Mouse (Mus musculus) ovary, adult 18-20 months (tissue): Measurements from ENCODE around the gene Fhl3.

Source experiments
- DNase-seq: peaks from one replicate; pipeline ENCODE4 v3.0.0; 2022; ENCODE audit warnings: low spot score, mixed read lengths

The Fhl3 gene

GRCm38 (mm10) chr4:124700248-124700971 is at the start of gene Fhl3:
Fhl3 (plus strand) TSS chr4:124700701.
- DNase-seq: no peak

DNA sequence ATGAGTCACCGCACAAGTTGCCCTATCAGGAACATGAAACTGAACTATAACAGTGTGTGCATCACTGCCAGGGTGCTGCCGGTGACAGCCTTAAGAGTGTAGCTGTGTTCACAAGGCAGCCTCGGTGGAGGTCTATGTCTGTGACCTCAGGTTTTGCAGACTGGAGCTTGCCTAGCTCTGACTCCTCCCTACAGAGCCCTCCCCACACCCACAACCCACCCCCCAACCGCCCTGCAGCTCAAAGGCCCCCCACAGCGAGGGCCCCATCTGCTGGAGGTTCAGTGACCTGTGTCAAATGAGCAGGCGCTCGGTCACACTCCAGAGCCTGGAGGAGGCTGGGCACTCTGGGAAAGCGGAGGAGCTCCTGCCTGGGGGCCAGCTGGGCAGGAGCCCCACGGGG is 47.6 kb upstream of the Fhl3 start:
- DNase-seq: no peak

- DNase-seq: no peak
Observed at GRCm38 (mm10) chr4:124656518-124656853, 44.0 kb upstream of the Fhl3 start, which contains the start of gene Pou3f1. Pou3f1 (plus strand) TSS chr4:124656807.

DNA sequence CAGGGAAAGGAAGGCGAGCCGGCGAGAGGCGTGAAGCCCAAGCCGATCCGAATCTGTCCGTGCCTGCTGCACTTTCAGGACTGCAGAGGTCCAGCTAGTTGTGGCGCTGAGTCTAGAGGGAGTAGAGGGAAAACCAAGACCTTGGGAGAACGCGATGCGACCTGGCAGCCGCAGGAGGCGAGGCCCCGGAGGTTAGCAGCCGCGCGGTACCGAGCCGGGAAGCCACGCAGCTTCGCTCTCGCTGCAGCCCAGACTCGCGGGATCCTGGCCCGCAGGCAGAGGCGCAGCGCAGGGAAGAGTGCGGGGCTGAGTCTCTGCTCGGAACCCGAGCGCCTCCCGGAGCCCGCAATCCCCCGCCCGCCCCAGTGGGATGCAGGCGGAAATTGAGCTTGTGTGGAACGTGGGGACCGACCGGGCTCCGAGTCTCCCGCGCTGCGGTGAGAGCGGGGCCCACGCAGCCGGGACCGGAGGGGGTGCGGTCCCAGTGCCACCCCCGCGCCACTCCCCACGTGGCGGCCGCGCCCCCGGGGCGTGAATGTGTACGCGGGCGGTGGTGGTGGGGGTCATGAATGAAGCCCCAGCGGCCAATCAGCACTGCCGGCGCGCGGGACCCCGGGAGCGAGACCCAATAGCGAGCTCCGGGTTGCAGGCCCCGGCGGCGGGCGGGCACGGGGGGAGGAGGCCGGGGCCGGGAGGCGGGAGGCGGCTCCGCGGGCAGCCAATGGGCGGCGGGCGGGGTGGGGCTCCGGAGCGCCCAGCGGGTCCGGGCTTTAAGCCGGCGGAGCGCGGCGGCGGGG is 43.4 kb upstream of the Fhl3 start:
- peak; percentile 77 for DNase-seq

DNA sequence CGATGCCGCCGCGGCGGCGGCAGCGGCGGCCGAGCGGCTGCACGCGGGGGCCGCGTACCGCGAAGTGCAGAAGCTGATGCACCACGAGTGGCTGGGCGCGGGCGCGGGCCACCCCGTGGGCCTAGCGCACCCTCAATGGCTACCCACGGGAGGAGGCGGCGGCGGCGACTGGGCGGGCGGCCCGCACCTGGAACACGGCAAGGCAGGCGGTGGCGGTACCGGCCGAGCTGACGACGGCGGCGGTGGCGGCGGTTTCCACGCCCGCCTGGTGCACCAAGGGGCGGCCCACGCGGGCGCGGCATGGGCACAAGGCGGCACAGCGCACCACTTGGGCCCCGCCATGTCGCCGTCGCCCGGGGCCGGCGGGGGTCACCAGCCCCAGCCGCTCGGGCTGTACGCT is 42.7 kb upstream of the Fhl3 start:
- no peak for DNase-seq

GRCm38 (mm10) chr4:124658412-124658851 is 42.1 kb upstream of the Fhl3 start:
- DNase-seq: no peak

GRCm38 (mm10) chr4:124659251-124660217 is 41.0 kb upstream of the Fhl3 start:
- DNase-seq: no peak

GRCm38 (mm10) chr4:124660603-124661002 is 39.9 kb upstream of the Fhl3 start:
- no peak for DNase-seq

GRCm38 (mm10) chr4:124663034-124663433 is 37.5 kb upstream of the Fhl3 start:
- DNase-seq: no peak

- no peak for DNase-seq
Observed at GRCm38 (mm10) chr4:124664185-124664584, 36.3 kb upstream of the Fhl3 start.

DNA sequence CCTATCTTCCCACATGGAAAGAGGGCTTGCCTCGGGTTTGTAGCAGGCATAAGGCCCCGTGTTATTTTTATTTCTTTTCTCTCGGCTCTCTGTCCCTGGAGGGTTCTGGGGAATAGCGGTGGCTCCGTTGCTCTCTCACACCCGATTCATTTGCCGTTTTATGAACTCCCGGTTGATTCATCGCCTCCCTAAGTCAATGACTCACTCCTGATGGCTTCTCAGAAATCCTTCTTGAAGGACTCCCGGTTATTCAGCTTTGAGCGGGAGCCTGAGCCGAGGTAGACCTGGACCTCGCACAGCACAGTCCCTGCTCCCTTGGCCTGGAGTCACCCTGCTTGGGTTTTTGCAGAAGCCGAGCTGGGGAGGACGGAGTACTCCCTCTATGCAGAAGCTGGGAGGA is 35.9 kb upstream of the Fhl3 start:
- no peak for DNase-seq

DNA sequence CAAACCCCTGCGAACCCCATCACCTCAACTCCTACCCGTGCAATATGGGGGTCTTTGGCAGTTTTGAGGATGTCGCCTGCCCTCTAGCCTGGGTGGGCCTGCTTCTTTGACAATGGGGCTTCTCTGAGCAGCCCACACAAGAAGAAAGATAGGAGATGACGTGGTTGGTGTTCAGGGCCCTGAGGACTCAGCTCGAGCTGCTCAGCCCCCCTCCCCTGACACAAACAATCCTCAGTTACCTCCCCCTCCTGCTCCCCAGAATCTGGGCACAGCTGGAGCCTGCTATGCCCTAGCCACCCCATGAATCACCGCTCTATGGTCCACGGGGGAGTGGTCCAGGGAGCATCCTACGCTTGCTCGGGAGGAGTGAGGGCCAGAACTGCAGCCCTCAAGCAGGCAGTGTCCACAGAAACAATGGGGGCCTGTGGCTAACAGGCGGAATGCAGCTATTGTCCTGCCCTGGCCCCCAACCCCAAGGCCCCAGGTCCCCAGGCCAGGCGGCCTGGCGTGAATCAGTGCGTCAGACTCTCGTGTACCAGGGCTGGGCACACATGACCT is 32.9 kb upstream of the Fhl3 start:
- no peak for DNase-seq

- no peak for DNase-seq
Observed at GRCm38 (mm10) chr4:124668078-124668477, 32.4 kb upstream of the Fhl3 start.

DNA sequence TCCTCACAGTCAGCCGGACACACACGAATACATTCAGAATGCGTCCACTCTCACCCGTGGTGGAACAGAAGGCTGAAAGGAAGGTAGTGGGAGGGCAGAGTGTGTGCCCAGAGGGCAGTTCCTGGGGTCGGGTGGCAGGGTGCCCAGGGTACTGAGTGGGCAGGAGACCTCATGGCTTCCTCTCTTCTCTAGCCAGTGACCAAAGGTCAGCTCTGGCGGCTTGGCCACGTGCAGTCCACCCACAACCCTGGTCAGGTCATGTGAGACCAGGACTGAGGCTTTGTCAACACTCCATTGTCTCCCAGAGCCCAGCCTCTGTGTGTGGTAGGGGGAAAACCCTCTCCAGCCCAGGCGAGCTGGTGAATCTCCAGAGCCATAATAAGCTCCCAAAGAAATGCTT is 30.3 kb upstream of the Fhl3 start:
- DNase-seq: no peak

DNA sequence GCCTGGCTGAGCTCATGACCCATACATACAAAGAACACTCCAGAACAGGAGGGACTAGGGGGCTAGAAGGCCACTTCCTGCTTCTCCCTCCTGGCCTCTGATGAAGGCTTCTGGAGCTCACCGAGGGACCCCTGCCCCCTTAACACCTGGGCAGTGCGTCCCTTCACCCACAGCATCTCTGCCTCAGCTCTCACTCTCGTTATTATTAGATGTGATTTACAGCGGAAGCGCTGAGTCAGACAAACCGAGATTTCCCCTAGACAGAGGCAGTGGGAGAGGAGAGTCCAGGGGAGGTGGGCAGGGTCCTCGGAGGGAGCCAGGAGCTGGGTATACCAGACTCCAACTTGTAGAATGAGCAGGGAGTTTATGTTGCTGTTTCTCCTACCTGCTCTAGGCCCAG is 28.9 kb upstream of the Fhl3 start:
- no peak for DNase-seq

DNA sequence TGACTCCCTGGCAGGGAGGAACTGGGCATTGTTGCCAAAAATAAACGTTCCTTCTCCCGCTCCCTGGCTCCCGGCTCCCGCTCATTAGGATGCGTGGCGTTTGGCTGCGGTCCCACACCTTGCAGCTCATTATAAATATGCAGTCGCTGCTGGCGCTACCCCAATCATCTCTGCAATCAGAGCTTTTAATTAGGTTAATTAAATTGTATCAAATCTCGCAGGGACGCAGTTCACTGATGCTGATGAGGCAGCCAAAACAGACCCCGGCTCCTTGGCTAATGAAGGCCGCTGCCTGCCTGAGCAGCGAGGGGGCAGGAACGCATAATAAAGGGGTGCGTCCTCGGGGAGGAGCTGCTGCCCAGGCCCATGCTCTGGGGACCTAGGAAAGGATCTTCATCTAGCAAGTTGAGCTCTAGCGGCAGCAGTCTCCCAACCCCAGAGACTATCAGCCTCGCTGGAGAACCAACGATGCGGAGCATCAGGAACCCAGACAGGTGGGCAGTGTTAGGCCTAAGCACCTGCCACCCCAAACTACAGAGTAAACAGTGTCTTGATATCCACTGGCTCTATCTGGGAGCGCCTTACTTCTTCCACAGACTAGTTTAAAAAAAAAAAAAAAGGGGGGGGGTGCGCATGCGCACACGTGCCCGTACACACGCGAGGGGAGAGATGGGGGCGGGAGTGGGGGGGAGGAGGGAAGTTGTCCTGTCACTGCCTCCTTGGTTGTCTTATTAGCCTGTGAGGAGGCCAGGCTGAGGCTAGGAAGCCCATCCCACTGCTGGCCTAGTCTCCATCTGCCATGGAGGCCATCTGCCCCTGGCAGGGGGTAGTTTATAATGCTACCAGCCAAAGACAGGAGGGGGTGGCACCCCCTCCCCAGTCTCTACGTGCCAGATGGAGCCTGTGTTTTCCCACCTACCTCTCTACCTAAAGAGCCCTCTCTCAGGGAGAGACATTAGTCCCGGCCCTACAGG is 27.9 kb upstream of the Fhl3 start:
- no peak for DNase-seq

DNA sequence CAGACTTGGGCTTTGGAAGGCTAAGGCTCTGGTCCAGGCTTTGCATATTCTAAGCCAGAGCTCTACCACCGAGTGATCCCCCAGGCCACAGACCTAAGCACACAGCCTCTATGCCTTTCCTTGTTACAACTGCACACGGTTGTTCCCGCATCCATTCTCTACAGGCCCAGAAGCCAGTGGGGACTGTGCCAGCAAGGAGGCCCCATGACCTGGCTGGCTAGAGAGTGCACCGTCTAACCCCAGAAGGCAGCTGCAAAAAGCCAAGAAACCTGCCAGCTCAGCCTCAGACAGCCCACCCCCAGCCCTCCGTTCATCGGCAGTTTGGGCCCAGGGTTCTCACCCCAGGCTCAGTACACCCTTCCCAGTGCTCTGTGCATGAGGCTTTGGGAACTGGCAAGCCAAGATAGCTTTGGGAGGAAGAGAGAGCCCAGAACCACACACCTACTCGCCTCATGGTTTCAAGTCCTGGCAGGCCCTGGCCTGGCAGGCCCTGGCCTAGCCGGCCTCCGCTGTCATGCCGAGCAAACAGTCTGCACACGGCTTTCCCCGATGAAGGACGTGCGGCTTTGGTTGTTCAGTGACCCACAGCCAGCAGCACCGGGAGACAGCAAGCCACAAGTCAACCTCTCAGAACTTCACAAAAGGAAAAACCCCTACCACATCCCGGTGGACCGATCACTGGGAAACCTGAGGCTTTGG is 26.0 kb upstream of the Fhl3 start:
- no peak for DNase-seq

GRCm38 (mm10) chr4:124675037-124675436 is 25.5 kb upstream of the Fhl3 start:
- no peak for DNase-seq

GRCm38 (mm10) chr4:124675958-124676357 is 24.5 kb upstream of the Fhl3 start:
- no peak for DNase-seq

GRCm38 (mm10) chr4:124682270-124682669 is 18.2 kb upstream of the Fhl3 start:
- no peak for DNase-seq
